Mouse (Mus musculus) heart, postnatal 0 days (tissue): ENCODE results near the gene Rasl11b. TPM values are rescaled to one million over a fixed set of nuclear protein-coding genes. Genes with fewer than 3 reads are reported as not detected.

ENCODE experiments used
- ATAC-seq: fragments of 200-750 bp; cut with Nextera tagmentation; 2 replicates; pipeline ENCODE4 v1.8.0; 2017; ENCODE audit warnings: low read depth, moderate number of reproducible peaks, moderate library complexity; ENCODE audit not compliant: insufficient read depth
- DNase-seq: peaks from one replicate; pipeline ENCODE4 v3.0.0-alpha.2; 2016; ENCODE audit warnings: low spot score
- H3K27ac ChIP-seq: fragments of 300-500 bp; sonication (generic); 2 replicates; pipeline ENCODE4 v1.5.1; 2014; ENCODE audit warnings: low read depth, mild to moderate bottlenecking
- H3K27me3 ChIP-seq: fragments of 300-500 bp; sonication (generic); 2 replicates; pipeline ENCODE4 v1.6.1; 2014; ENCODE audit warnings: low read length, mixed read lengths; ENCODE audit not compliant: control insufficient read depth, insufficient read depth
- H3K36me3 ChIP-seq: fragments of 300-500 bp; sonication (generic); replicated peaks from 2 replicates; pipeline ENCODE4 v1.6.1; 2014; ENCODE audit warnings: low read length, mixed read lengths; ENCODE audit not compliant: control insufficient read depth, insufficient read depth
- H3K4me1 ChIP-seq: fragments of 300-500 bp; sonication (generic); 2 replicates; pipeline ENCODE4 v1.6.1; 2014; ENCODE audit warnings: antibody characterized with exemption; ENCODE audit not compliant: control insufficient read depth, insufficient read depth
- H3K4me2 ChIP-seq: fragments of 300-500 bp; sonication (generic); 2 replicates; pipeline ENCODE4 v1.6.1; 2014; ENCODE audit warnings: low read depth, mild to moderate bottlenecking, low read length, moderate library complexity
- H3K4me3 ChIP-seq: fragments of 300-500 bp; sonication (generic); 2 replicates; pipeline ENCODE4 v1.5.1; 2014; ENCODE audit warnings: low read depth, low read length
- H3K9ac ChIP-seq: fragments of 300-500 bp; sonication (generic); replicated peaks from 2 replicates; pipeline ENCODE4 v1.6.1; 2014; ENCODE audit warnings: low read depth, low read length, mixed read lengths
- H3K9me3 ChIP-seq: fragments of 300-500 bp; sonication (generic); replicated peaks from 2 replicates; pipeline ENCODE4 v1.6.1; 2016; ENCODE audit warnings: low read length; ENCODE audit not compliant: control insufficient read depth
- CTCF ChIP-seq: IDR thresholded peaks from 2 replicates; pipeline ENCODE4 v1.5.1; 2016; ENCODE audit warnings: antibody characterized with exemption, control low read depth, low read depth
- EP300 ChIP-seq: IDR thresholded peaks from 2 replicates; pipeline ENCODE4 v1.6.1; 2016; ENCODE audit warnings: antibody characterized with exemption, low read depth
- WGBS: fragments of 180-500 bp; shearing (Covaris S2); extraction: QIAGEN DNeasy Blood & Tissue Kit; methylation state at CpG from one replicate; pipeline ENCODE4 v1.1.7; 2014; 5-methylcytosine and 5-hydroxymethylcytosine counted together
- polyA plus RNA-seq: library from polyadenylated mRNA; unstranded; fragments of >200 nt; fragmentation: Nextera tagmentation; extraction: Ambion mirVana; gene quantifications from 2 replicates; pipeline ENCODE4 v1.2.1, GENCODE M21; 2015
- total RNA-seq: library from RNA; depleted of rRNA; stranded (reverse); fragments of >200 nt; gene quantifications from 2 replicates; pipeline ENCODE4 v1.2.3, GENCODE M21; 2014; ENCODE audit warnings: low replicate concordance

Rasl11b gene
- total and polyA plus RNA-seq, 2 experiments from 2014 or later, result 24.5 to 67.8 TPM

DNA sequence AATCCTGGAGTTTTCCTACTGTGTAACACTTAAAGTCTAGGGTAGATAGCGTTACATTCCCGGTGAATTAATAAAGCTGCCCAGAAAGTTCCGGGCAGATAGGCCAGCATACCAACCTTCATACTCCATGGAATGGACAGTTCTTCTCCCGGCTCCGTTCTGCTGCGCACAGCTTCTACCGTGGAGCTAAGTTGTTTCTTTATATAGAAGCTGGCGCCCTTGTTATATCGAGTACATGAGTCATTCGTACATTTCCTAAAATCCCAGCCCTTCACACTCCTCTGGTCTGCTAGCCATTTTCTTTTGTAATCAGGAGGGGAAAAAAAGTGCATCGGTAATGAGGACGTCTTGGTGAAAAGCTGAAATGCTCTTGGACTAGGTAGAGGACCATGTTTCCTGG lies 7.0 kb upstream of the Rasl11b start:
- WGBS, result 24% methylated on average over 12 of the region's 12 CpGs
- peak; percentile 65 for ATAC-seq
- H3K4me1 ChIP-seq, result peaks cover 43% of the 10 kb centered on the region

DNA sequence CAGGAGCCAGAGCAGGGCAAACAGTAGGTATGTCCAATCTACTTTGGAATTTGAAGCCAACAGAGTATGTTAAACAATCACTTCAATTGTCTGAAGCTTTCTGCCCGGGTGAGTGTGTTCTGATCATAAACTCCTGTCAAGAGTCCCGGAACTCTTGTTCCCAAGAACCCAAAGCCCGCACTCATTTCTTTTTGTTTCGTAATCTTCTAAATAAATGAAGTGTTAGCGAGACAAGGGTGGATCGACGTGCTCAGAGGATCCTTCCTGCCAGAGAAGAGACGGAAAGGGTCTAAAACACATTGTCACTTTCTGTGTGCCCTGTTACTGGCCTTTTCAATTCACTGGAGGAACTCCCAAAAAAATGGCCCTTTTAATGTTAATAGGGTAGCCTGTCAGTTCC lies 6.2 kb upstream of the Rasl11b start:
- no peak for TF ChIP-seq EP300
- no peak for TF ChIP-seq CTCF
- Histone ChIP-seq H3K4me3 (no peak overlapping the region), H3K9ac (no peak overlapping the region), H3K4me1 (peaks cover 44% of the 10 kb centered on the region), H3K36me3 (no peaks in the 10 kb centered on the region), H3K27me3 (no peaks in the 10 kb centered on the region), H3K9me3 (no peaks in the 10 kb centered on the region), H3K27ac (peak overlapping the region; percentile 84; the same call in 1 of the 2 replicates), H3K4me2 (no peak overlapping the region)
- no peak for ATAC-seq
- DNase-seq, result no peak
- WGBS, result 87% methylated on average over 8 of the region's 8 CpGs

More for the DNA sequence above, 7.0 kb upstream of the Rasl11b start:
- Histone ChIP-seq H3K27me3 (no peaks in the 10 kb centered on the region), H3K9me3 (no peaks in the 10 kb centered on the region), H3K27ac (peak overlapping the region; percentile 84), H3K4me3 (no peak overlapping the region), H3K4me2 (peak overlapping the region; percentile 24; the same call in 1 of the 2 replicates), H3K9ac (no peak overlapping the region), H3K36me3 (no peaks in the 10 kb centered on the region)
- TF ChIP-seq EP300, result no peak
- TF ChIP-seq CTCF, result no peak
- DNase-seq, result peak; percentile 87

DNA sequence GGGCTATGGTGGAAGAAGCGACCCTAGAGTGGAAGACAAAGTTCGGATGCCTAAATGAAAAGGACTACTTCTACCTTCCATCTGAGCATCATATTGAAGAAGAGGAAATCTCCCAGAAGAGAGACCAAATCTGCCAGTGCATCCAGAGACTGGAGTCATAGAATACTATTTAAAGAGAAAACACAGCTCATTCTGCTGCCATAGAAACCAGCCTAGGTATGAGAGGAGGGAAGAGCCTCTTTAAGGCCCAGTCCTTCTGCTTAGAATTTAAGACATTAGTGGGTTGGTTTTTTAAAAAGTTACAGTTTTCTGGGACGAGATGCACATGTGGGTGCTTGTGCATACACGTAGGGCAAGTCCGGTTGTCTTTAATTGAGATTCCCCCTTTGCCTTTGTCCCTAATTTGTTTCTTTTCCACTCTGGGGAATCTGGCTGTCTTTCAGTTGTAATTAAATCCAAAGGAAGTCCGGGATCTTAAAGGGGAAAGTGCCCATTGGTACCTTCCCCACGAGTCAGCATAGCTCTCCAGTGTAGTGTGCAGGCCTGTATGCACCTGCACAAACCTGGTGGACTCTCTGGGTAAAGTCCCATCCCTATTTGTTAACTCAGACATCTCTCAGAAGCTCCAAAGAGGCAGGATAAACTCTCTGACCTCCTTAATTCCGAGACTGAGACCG lies 5.5 kb upstream of the Rasl11b start:
- WGBS, result 68% methylated on average over 9 of the region's 9 CpGs
- peak overlapping the region; percentile 67 for H3K27ac ChIP-seq
- no peak overlapping the region for H3K4me3 ChIP-seq
- peaks cover 48% of the 10 kb centered on the region for H3K4me1 ChIP-seq
- H3K4me2 ChIP-seq, result peak overlapping the region; percentile 39; the same call in 1 of the 2 replicates
- no peaks in the 10 kb centered on the region for H3K36me3 ChIP-seq
- no peak for ATAC-seq
- no peaks in the 10 kb centered on the region for H3K9me3 ChIP-seq
- 0 out of 2 replicates have a peak overlapping the region, but pooled peaks have one; percentile 37 for H3K9ac ChIP-seq
- TF ChIP-seq CTCF (no peak), EP300 (no peak)
- DNase-seq, result no peak
- no peaks in the 10 kb centered on the region for H3K27me3 ChIP-seq

DNA sequence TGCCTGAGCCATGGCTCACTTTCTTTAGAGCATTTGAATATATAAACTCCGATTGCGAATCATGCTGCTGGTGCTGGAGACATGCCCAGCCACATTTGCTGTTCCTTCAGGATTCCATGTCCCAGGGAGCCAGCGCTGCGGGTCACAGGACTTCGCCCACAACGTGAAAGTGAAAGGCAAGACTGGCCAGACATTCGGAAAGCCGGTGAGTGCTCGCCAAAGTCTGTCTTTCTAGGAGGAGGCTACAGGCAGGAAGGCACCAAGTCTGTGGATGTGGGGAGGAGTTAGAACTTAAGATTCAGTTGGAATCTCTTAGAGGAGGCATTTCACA lies 5.0 kb upstream of the Rasl11b start:
- Histone ChIP-seq H3K27ac (peak overlapping the region; percentile 67), H3K27me3 (no peaks in the 10 kb centered on the region), H3K4me3 (0 out of 2 replicates have a peak overlapping the region, but pooled peaks have one; percentile 7), H3K4me1 (peaks cover 45% of the 10 kb centered on the region), H3K9ac (peak overlapping the region; percentile 37; the same call in 1 of the 2 replicates), H3K36me3 (no peaks in the 10 kb centered on the region), H3K9me3 (no peaks in the 10 kb centered on the region), H3K4me2 (peak overlapping the region; percentile 39; the same call in 1 of the 2 replicates)
- DNase-seq, result no peak
- 41% methylated on average over 9 of the region's 9 CpGs for whole genome bisulfite sequencing
- ATAC-seq, result no peak
- no peak for TF ChIP-seq EP300
- TF ChIP-seq CTCF, result no peak

- no peak overlapping the region for H3K4me3 ChIP-seq
- H3K27me3 ChIP-seq, result no peaks in the 10 kb centered on the region
- ATAC-seq (no peak), DNase-seq (no peak)
- peaks cover 38% of the 10 kb centered on the region for H3K4me1 ChIP-seq
- no peak for TF ChIP-seq CTCF
- TF ChIP-seq EP300, result no peak
- no peak overlapping the region for H3K9ac ChIP-seq
- no peaks in the 10 kb centered on the region for H3K9me3 ChIP-seq
- WGBS, result 93% methylated on average over 5 of the region's 5 CpGs
- H3K4me2 ChIP-seq, result no peak overlapping the region
- no peaks in the 10 kb centered on the region for H3K36me3 ChIP-seq
- H3K27ac ChIP-seq, result no peak overlapping the region
Observed at GRCm38 (mm10) chr5:74190911-74191310, 4.2 kb upstream of the Rasl11b start.

- WGBS, result 69% methylated on average over 2 of the region's 2 CpGs
- no peak overlapping the region for H3K27ac ChIP-seq
- TF ChIP-seq CTCF (no peak), EP300 (no peak)
Observed at GRCm38 (mm10) chr5:74193008-74193407, 2.1 kb upstream of the Rasl11b start.

More at GRCm38 (mm10) chr5:74193008-74193407, 2.1 kb upstream of the Rasl11b start:
- H3K9me3 ChIP-seq, result no peaks in the 10 kb centered on the region
- peaks cover 6% of the 10 kb centered on the region for H3K36me3 ChIP-seq
- no peak overlapping the region for H3K4me3 ChIP-seq
- no peak for ATAC-seq
- H3K27me3 ChIP-seq, result no peaks in the 10 kb centered on the region
- no peak for DNase-seq
- H3K4me1 ChIP-seq, result peaks cover 40% of the 10 kb centered on the region
- no peak overlapping the region for H3K9ac ChIP-seq
- no peak overlapping the region for H3K4me2 ChIP-seq
